Mouse (Mus musculus): ENCODE results near the gene Krtap8-1. TPM values are rescaled to one million over a fixed set of nuclear protein-coding genes. Genes with fewer than 3 reads are reported as not detected.
A peak's percentile ranks its signal among the peaks of the same experiment; 100 is the strongest.

Gene Krtap8-1
- not detected in 2 replicates for polyA plus RNA-seq (2012; ENCODE audit: insufficient read depth, low replicate concordance)

DNA sequence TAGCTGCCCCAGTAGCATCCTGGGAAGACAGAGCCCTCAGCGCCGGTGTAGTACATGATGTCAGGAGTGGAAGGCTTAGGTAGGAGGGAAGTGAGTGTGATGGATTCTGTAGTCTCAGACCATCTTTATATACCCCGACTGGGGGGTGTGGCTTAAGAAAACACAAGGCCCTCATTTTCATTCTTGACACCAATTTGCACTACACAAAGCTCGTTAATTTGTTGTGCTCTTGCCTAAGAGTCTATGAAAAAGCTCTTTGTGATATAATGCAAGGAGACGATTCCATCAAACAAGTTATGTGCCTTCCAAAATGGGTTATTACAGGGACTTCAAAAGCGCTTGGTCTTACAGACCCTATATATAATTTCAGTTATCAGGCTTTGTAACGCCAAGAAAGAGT is at the start of gene Krtap8-1:
Gene Krtap8-1, minus strand, starts transcription at position 101 of the 400 bp plus-strand sequence.
- no peaks in the 10 kb centered on the region for H3K4me1 ChIP-seq
- 0 out of 2 replicates have a peak, but pooled peaks cover 5% of the 10 kb centered on the region for H3K9me3 ChIP-seq
- peak within 1 kb of the TSS; percentile 8 for H3K4me3 ChIP-seq (replicated peaks)
- no peaks in the 10 kb centered on the region for H3K36me3 ChIP-seq (replicated peaks; ENCODE audit: low read length)
- no peaks in the 10 kb centered on the region for H3K27me3 ChIP-seq (replicated peaks)
- TF ChIP-seq FLI1 (IDR thresholded peaks at IDR 0.05; ENCODE audit: low read length) (no peak), GATA1 (IDR thresholded peaks at IDR 0.05; ENCODE audit: borderline replicate concordance, low read length) (no peak)

DNA sequence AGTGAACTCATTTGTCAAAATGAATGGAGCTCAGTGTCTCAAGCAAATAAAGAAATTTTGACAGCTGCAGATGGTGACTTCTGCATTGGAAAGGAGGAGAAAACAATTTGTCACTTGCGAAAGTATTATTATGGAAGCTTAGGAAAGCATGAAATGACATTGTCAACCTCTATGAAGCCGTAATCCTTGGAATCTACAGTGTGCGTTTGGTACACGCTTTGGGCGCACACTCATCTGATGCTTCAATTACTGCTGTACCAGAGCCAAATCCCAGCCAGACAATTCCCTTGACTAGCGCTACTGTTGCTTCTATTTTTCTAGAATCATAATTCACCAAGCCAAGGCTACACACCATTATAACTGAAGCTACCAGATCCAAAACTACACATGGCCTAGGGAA is 49.6 kb upstream of the Krtap8-1 start:
- no peaks in the 10 kb centered on the region for H3K36me3 ChIP-seq (replicated peaks; ENCODE audit: low read length)
- H3K4me1 ChIP-seq: no peaks in the 10 kb centered on the region
- TF ChIP-seq FLI1 (IDR thresholded peaks at IDR 0.05; ENCODE audit: low read length) (no peak), GATA1 (IDR thresholded peaks at IDR 0.05; ENCODE audit: borderline replicate concordance, low read length) (no peak)
- no peaks in the 10 kb centered on the region for H3K27me3 ChIP-seq (replicated peaks)
- H3K4me3 ChIP-seq (replicated peaks): no peak overlapping the region
- H3K9me3 ChIP-seq: peaks cover 9% of the 10 kb centered on the region

DNA sequence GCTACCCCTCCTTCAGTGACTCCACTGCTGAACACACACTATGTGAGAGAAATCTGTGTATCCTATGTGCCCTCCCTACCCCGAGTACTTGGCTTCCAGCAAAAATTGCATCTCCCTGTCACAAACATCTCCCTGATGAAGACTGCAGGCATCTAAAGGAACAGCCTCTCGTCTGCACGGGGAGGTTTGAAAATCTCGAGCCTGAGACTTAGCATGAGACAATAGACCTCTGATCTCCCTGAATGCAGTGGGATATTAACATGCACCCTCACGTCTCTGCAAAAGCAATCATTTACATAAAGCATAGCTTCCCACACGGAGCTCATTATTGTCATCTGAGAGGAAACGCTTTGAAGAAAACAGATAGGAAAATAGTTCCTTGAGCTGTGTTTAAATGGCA is 42.8 kb upstream of the Krtap8-1 start:
- H3K4me1 ChIP-seq: no peaks in the 10 kb centered on the region; the same call in 1 of the 2 replicates
- no peaks in the 10 kb centered on the region for H3K27me3 ChIP-seq (replicated peaks)
- no peaks in the 10 kb centered on the region for H3K36me3 ChIP-seq (replicated peaks; ENCODE audit: low read length)
- H3K9me3 ChIP-seq: peaks cover 6% of the 10 kb centered on the region; the same call in 1 of the 2 replicates
- H3K4me3 ChIP-seq (replicated peaks): no peak overlapping the region
- TF ChIP-seq GATA1 (IDR thresholded peaks at IDR 0.05; ENCODE audit: borderline replicate concordance, low read length): no peak
- no peak for TF ChIP-seq FLI1 (IDR thresholded peaks at IDR 0.05; ENCODE audit: low read length)

DNA sequence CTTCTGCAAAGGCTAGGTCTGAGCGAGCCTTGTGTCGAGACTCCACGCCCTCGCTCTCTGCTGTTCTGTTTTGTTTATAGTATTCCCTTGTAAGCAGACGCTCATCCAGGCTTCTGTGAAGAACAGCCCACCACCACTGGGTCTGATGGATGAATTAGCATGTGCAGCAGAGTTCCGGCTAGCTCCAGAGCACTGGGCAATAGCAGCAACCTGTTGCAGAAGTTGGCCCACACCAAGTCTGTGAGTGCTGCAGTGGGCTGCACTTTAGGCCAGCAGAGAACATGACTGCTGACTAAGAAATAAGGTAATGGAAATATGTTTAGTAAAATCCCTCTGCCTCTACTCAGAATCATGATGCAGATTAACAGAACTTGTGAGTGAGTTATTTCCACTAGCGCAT is 42.1 kb upstream of the Krtap8-1 start:
- Histone ChIP-seq H3K4me1 (no peaks in the 10 kb centered on the region; the same call in 1 of the 2 replicates), H3K4me3 (replicated peaks) (no peak overlapping the region), H3K9me3 (peaks cover 6% of the 10 kb centered on the region; the same call in 1 of the 2 replicates), H3K36me3 (replicated peaks; ENCODE audit: low read length) (no peaks in the 10 kb centered on the region), H3K27me3 (replicated peaks) (no peaks in the 10 kb centered on the region)
- no peak for TF ChIP-seq GATA1 (IDR thresholded peaks at IDR 0.05; ENCODE audit: borderline replicate concordance, low read length)
- TF ChIP-seq FLI1 (IDR thresholded peaks at IDR 0.05; ENCODE audit: low read length): no peak

DNA sequence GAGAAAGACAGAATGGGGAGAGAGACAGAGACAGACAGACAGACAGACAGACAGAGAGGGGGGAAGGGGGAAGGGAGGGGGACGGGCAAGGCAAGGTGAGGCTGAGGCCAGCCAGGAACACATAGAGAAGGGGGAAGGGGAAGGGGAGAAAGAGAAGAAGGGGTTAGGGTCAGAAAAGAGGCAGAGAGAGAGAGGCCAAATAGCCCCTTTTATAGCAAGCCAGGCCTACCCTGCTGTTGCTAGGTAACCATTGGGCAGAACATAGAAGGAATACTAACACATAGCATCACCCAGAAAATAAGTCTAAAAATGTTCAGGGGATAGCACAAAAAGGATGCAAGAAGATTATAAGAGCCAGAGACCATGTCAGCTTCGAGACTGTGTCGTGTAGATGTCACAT is 40.6 kb upstream of the Krtap8-1 start:
- H3K36me3 ChIP-seq (replicated peaks; ENCODE audit: low read length): no peaks in the 10 kb centered on the region
- no peaks in the 10 kb centered on the region; the same call in 1 of the 2 replicates for H3K4me1 ChIP-seq
- peaks cover 14% of the 10 kb centered on the region; the same call in 1 of the 2 replicates for H3K9me3 ChIP-seq
- H3K27me3 ChIP-seq (replicated peaks): no peaks in the 10 kb centered on the region
- no peak overlapping the region for H3K4me3 ChIP-seq (replicated peaks)
- TF ChIP-seq GATA1 (IDR thresholded peaks at IDR 0.05; ENCODE audit: borderline replicate concordance, low read length) (no peak), FLI1 (IDR thresholded peaks at IDR 0.05; ENCODE audit: low read length) (no peak)

DNA sequence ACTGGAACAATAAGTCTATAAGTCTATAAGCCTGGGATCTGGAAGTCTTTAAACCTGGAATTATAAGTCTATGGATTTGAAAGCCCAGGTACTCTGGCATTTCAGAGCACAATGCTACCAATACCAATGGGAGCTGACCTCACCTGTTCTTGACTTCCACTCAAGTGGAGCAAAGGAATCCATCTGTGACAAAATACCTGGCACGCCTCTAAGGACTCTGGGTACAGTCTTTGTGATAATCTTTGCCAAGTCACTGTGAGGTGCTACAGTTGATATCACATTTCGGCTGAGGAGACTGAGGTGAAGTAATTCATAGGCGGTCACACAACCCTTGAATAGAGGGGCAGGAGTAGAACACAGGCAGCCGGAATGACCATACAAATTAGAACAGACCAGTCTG is 33.2 kb upstream of the Krtap8-1 start:
- TF ChIP-seq GATA1 (IDR thresholded peaks at IDR 0.05; ENCODE audit: borderline replicate concordance, low read length) (no peak), FLI1 (IDR thresholded peaks at IDR 0.05; ENCODE audit: low read length) (no peak)
- Histone ChIP-seq H3K4me3 (replicated peaks) (no peak overlapping the region), H3K9me3 (peaks cover 22% of the 10 kb centered on the region), H3K36me3 (replicated peaks; ENCODE audit: low read length) (no peaks in the 10 kb centered on the region), H3K4me1 (no peaks in the 10 kb centered on the region; the same call in 1 of the 2 replicates), H3K27me3 (replicated peaks) (no peaks in the 10 kb centered on the region)

DNA sequence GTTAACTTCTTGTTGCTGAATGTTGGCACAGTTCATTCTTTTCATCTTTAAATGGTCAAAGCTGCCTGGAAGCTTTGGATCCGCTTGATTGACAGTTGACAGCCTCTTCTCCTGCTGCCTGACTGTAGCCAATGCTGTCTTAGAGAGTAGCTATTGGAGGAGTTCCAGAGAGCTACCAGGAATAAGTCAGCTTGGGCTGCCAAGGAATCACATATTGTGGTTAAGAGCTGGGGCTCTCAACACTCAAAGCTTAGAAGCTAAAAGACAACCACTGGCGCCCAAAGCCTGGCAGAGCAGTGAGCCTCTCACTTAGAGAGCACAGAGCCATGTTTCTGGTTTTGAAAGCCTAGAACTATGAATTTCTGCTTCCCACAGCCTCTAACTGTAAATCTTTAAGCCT is 32.8 kb upstream of the Krtap8-1 start:
- Histone ChIP-seq H3K27me3 (replicated peaks) (no peaks in the 10 kb centered on the region), H3K4me1 (no peaks in the 10 kb centered on the region)

DNA sequence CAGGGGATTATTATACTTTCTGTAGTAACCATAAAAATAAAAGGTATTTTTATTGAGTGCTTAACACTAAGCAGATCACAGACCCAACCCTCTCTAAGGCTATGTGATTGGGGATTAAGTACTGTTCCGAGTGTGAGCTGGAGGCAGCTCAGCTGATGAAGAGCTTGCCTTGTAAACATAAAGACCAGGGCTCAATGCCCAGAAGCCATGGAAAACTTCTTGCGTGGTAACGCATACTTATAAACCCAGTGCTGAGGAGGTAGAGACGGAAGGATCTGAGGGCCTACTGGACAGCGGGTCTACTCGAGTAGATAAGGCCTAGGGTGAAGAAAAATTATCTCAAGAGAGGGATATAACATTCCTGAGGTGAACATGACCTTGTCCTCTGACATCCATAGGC is 32.3 kb upstream of the Krtap8-1 start:
- peaks cover 23% of the 10 kb centered on the region for H3K9me3 ChIP-seq
- no peaks in the 10 kb centered on the region for H3K36me3 ChIP-seq (replicated peaks; ENCODE audit: low read length)
- no peaks in the 10 kb centered on the region for H3K27me3 ChIP-seq (replicated peaks)
- no peak for TF ChIP-seq FLI1 (IDR thresholded peaks at IDR 0.05; ENCODE audit: low read length)
- no peak for TF ChIP-seq GATA1 (IDR thresholded peaks at IDR 0.05; ENCODE audit: borderline replicate concordance, low read length)
- H3K4me1 ChIP-seq: no peaks in the 10 kb centered on the region
- H3K4me3 ChIP-seq (replicated peaks): no peak overlapping the region

More for the DNA sequence above, 32.8 kb upstream of the Krtap8-1 start:
- no peak for TF ChIP-seq GATA1 (IDR thresholded peaks at IDR 0.05; ENCODE audit: borderline replicate concordance, low read length)
- no peak for TF ChIP-seq FLI1 (IDR thresholded peaks at IDR 0.05; ENCODE audit: low read length)
- Histone ChIP-seq H3K36me3 (replicated peaks; ENCODE audit: low read length) (no peaks in the 10 kb centered on the region), H3K9me3 (peaks cover 21% of the 10 kb centered on the region), H3K4me3 (replicated peaks) (no peak overlapping the region)

DNA sequence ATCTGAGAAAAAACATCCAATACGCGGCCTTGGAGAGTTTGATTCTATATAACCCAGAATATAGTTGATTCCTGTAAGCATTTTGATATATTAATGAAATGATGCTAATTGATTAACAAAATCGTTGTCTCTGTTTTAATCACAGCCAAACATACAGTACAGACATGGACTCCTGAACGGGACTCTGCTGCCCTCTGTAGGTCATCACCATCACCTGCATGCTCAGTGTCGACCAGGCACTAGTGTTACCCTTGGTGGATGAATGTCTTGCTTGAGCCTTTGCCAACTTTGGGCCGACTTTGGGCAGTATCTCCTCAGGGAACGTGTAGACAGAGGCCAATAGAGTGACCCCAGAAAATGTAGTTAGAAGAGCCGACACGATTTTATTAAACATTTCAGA is 29.9 kb upstream of the Krtap8-1 start:
- TF ChIP-seq FLI1 (IDR thresholded peaks at IDR 0.05; ENCODE audit: low read length) (no peak), GATA1 (IDR thresholded peaks at IDR 0.05; ENCODE audit: borderline replicate concordance, low read length) (no peak)
- Histone ChIP-seq H3K36me3 (replicated peaks; ENCODE audit: low read length) (no peaks in the 10 kb centered on the region), H3K9me3 (peaks cover 18% of the 10 kb centered on the region), H3K4me1 (no peaks in the 10 kb centered on the region), H3K4me3 (replicated peaks) (no peak overlapping the region), H3K27me3 (replicated peaks) (no peaks in the 10 kb centered on the region)

DNA sequence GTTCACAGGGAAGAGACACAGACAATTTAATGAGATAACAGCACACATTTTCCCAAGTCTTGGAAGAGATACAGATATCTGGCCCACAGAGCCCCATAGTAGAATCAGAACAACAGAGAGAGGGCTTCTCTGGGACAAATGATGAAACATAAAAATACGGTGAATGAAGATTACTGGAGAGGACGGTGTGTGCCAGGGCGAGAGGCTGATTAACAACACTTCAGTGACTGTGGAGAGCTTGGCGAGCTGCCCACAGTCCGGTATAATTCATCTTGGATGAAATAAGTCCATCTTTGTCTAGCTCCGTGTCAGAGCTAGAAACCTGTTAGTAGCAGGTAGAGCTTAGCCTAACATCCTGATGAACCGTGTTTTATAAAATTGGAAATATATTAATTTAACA is 25.7 kb upstream of the Krtap8-1 start:
- no peak for TF ChIP-seq FLI1 (IDR thresholded peaks at IDR 0.05; ENCODE audit: low read length)
- no peak for TF ChIP-seq GATA1 (IDR thresholded peaks at IDR 0.05; ENCODE audit: borderline replicate concordance, low read length)
- Histone ChIP-seq H3K9me3 (peaks cover 15% of the 10 kb centered on the region), H3K27me3 (replicated peaks) (no peaks in the 10 kb centered on the region), H3K4me1 (no peaks in the 10 kb centered on the region), H3K36me3 (replicated peaks; ENCODE audit: low read length) (no peaks in the 10 kb centered on the region), H3K4me3 (replicated peaks) (no peak overlapping the region)

DNA sequence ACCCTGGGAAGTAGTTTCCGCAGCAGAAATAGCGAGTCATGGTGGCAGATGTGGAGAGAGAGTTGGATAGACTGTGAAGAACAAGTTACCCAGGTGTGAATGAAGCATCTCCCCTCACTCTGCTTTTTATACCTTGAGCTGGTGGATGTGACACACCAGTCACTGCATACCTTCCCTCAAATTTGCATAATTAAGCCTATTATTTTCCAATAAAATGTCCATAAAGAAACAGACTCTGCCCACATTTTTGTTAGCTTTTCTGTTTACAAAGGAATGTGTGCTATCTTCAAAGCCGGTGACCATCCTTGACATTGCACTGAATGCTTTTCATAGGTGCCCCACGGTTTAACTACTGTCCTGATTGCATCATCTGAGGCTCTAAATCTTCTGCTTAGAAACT is 20.5 kb upstream of the Krtap8-1 start, which contains the start of gene Krtap7-1:
Gene Krtap7-1, minus strand, starts transcription at position 101 of the 400 bp plus-strand sequence.
- H3K27me3 ChIP-seq (replicated peaks): no peaks in the 10 kb centered on the region
- TF ChIP-seq GATA1 (IDR thresholded peaks at IDR 0.05; ENCODE audit: borderline replicate concordance, low read length) (no peak), FLI1 (IDR thresholded peaks at IDR 0.05; ENCODE audit: low read length) (no peak)
- H3K9me3 ChIP-seq: peaks cover 31% of the 10 kb centered on the region
- no peak within 1 kb of the TSS for H3K4me3 ChIP-seq (replicated peaks)
- H3K4me1 ChIP-seq: no peaks in the 10 kb centered on the region
- H3K36me3 ChIP-seq (replicated peaks; ENCODE audit: low read length): no peaks in the 10 kb centered on the region
